Mouse (Mus musculus): ENCODE results near the gene Nlgn3.

- TF ChIP-seq CTCF (IDR thresholded peaks at IDR 0.05; ENCODE audit: control insufficient read depth, insufficient read depth, low read length) (no peak), POLR2A (IDR thresholded peaks at IDR 0.05; ENCODE audit: borderline replicate concordance, control insufficient read depth, low read depth, low read length) (no peak)
These were observed 11.4 kb upstream of the Nlgn3 start for GRCm38 (mm10) chrX:101287543-101287942.

All from bone marrow, adult 2 months (tissue).